8 mouse cellular contexts compared by ENCODE assay signal in genomic region chr1:181728707-181729106, GRCm38 (mm10).
DNase-seq lines count a peak whose midpoint lies in the region; ATAC-seq and TF ChIP-seq lines count a peak whose summit lies in the region.

No protein-coding gene starts in this region.

- TF ChIP-seq POLR2A in brain, embryonic 14.5 days (IDR thresholded peaks at IDR 0.05; ENCODE audit: borderline replicate concordance, extremely low read depth, insufficient read depth, insufficient read length, poor library complexity, severe bottlenecking): no peak

- peak; percentile 41 for DNase-seq in embryo, embryonic 10 days (ENCODE audit: low spot score)
- no peak for DNase-seq in embryo, embryonic 9.5 days (ENCODE audit: extremely low spot score)
- DNase-seq in ovary, postnatal 14 days (ENCODE audit: low spot score): peak; percentile 9
- DNase-seq in ovary, postnatal 10 days (ENCODE audit: low spot score): no peak
- peak; percentile 44 for DNase-seq in brain, embryonic 14.5 days (ENCODE audit: low read depth)
- DNase-seq in kidney, postnatal 36 days: peak; percentile 28 to 72
- peak; percentile 33 to 52 for DNase-seq in right cerebral cortex, adult 2 months (ENCODE audit: low spot score in 2 of 2)

- peak; percentile 52; the same call in 1 of the 2 replicates for TF ChIP-seq CTCF in brain, embryonic 14.5 days (IDR thresholded peaks at IDR 0.05; ENCODE audit: borderline replicate concordance, extremely low read depth, insufficient read depth, insufficient read length)

- ATAC-seq in megakaryocyte, adult 5-6 weeks (ENCODE audit: poor library complexity, severe bottlenecking): no peak

Comparison
In these comparisons a context has a peak if more than half of its experiments do, and no peak if none do; other contexts are left out.
1. DNase-seq: peak in embryo, embryonic 10 days (single experiment), ovary, postnatal 14 days (single experiment), brain, embryonic 14.5 days (single experiment), kidney, postnatal 36 days (2 of 2) and right cerebral cortex, adult 2 months (2 of 2); none in embryo, embryonic 9.5 days (single experiment) and ovary, postnatal 10 days (single experiment).